Mouse (Mus musculus) testis, adult 2 months (tissue): ENCODE measurements around the gene Arl6ip6. TPM values are rescaled to one million over a fixed set of nuclear protein-coding genes. Genes with fewer than 3 reads are reported as not detected.

Source experiments
- H3K27ac ChIP-seq: fragments of 200-500 bp; 2 replicates; pipeline ENCODE4 v1.5.1; 2012; ENCODE audit warnings: low read depth, low read length; ENCODE audit not compliant: control insufficient read depth, insufficient read depth
- H3K27me3 ChIP-seq: fragments of 200-500 bp; 2 replicates; pipeline ENCODE4 v1.6.1; 2012; ENCODE audit warnings: mild to moderate bottlenecking, low read length, moderate library complexity; ENCODE audit not compliant: control insufficient read depth, insufficient read depth
- H3K36me3 ChIP-seq: fragments of 200-500 bp; 2 replicates; pipeline ENCODE4 v1.6.1; 2012; ENCODE audit warnings: mild to moderate bottlenecking, low read length; ENCODE audit not compliant: control insufficient read depth, insufficient read depth
- H3K4me1 ChIP-seq: fragments of 200-500 bp; 2 replicates; pipeline ENCODE4 v1.6.1; 2012; ENCODE audit warnings: low read length; ENCODE audit not compliant: control insufficient read depth, insufficient read depth
- H3K4me3 ChIP-seq: fragments of 200-500 bp; 2 replicates; pipeline ENCODE4 v1.5.1; 2012; ENCODE audit warnings: low read depth, mild to moderate bottlenecking, low read length, moderate library complexity, mixed read lengths; ENCODE audit not compliant: control insufficient read depth
- CTCF ChIP-seq: fragments of 200-500 bp; IDR thresholded peaks from 2 replicates; pipeline ENCODE4 v1.5.1; 2012; ENCODE audit warnings: low read depth, mild to moderate bottlenecking, inconsistent platforms, low read length, moderate library complexity; ENCODE audit not compliant: control insufficient read depth, insufficient read depth, insufficient replicate concordance
- POLR2A ChIP-seq: fragments of 200-500 bp; IDR thresholded peaks from 2 replicates; pipeline ENCODE4 v1.6.1; 2012; ENCODE audit warnings: low read depth, mild to moderate bottlenecking, inconsistent platforms, low read length, moderate library complexity; ENCODE audit not compliant: control insufficient read depth
- polyA plus RNA-seq: library from polyadenylated mRNA; depleted of rRNA; stranded (reverse); fragments of >200 nt; gene quantifications from 2 replicates; pipeline ENCODE4 v1.2.3, GENCODE M21; 2012

The Arl6ip6 gene
- polyA plus RNA-seq, 1 experiment: 110 TPM

DNA sequence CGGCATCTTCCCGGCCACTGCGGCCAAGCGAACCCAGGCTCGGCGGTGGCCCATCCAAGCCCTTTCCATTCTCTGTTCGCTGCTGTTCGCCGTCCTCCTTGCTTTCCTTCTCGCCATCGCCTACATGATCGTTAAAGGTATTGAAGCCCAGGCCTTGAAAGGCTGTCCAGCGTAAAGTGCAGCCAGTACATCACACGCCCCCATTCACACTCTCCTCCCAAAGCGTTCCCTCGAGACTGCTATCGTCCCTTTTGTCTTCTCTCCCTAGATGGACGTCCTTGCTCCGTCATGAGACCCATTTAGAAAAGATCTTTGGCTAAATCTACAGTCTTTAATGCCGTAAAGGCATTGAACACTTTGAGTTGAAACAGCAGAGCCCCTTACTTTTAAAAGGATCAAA is 860 bp downstream of the Arl6ip6 start:
- peak overlapping the region; percentile 96 for H3K27ac ChIP-seq

DNA sequence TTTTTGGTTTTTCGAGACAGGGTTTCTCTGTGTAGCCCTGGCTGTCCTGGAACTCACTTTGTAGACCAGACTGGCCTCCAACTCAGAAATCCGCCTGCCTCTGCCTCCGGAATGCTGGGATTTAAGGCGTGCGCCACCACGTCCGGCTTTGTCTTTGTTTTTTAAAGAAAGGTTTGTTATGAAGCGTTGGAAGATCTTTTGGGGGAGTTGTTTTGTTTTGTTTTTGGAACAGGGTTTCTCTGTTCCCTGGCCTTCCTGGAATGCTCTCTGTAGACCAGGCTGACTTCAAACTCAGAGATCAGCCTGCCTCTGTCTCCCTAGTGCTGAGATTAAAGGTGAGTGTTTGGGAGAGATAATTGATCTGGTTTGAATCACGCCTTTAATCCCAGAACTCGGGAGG is 4.9 kb downstream of the Arl6ip6 start:
- H3K4me1 ChIP-seq: no peaks in the 10 kb centered on the region; the same call in 1 of the 2 replicates
- H3K4me3 ChIP-seq: no peak overlapping the region
- no peak for TF ChIP-seq POLR2A
- no peak for TF ChIP-seq CTCF
- no peak overlapping the region for H3K27ac ChIP-seq
- peaks cover 3% of the 10 kb centered on the region; the same call in 1 of the 2 replicates for H3K36me3 ChIP-seq
- H3K27me3 ChIP-seq: no peaks in the 10 kb centered on the region

More for the DNA sequence above, 860 bp downstream of the Arl6ip6 start:
- peaks cover 2% of the 10 kb centered on the region; the same call in 1 of the 2 replicates for H3K4me1 ChIP-seq
- H3K27me3 ChIP-seq: no peaks in the 10 kb centered on the region
- H3K4me3 ChIP-seq: peak overlapping the region; percentile 100
- peaks cover 3% of the 10 kb centered on the region; the same call in 1 of the 2 replicates for H3K36me3 ChIP-seq
- TF ChIP-seq CTCF (no peak), POLR2A (no peak; the same call in 1 of the 2 replicates)

DNA sequence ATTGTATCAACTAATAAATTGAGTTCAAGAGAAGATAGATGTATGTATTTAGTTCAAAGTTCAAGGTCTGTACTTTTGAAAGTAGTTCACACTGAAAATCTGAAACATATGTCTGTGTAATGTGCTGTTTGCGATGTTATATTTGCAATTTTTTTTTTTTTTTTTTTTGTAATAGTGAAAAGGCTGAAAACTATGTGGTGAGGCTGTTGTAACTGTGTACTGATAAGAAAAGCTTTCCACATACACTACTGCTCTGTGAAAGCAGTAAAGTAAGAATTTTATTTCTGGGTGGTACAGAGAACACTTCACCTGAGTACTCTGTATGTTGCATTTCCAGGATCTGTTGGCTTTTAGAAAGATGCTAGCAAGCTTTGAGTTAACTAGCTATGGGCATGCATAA is 7.7 kb downstream of the Arl6ip6 start:
- no peaks in the 10 kb centered on the region; the same call in 1 of the 2 replicates for H3K4me1 ChIP-seq
- H3K27ac ChIP-seq: no peak overlapping the region
- peaks cover 3% of the 10 kb centered on the region; the same call in 1 of the 2 replicates for H3K36me3 ChIP-seq
- TF ChIP-seq POLR2A (no peak), CTCF (no peak)
- no peak overlapping the region for H3K4me3 ChIP-seq
- H3K27me3 ChIP-seq: no peaks in the 10 kb centered on the region

DNA sequence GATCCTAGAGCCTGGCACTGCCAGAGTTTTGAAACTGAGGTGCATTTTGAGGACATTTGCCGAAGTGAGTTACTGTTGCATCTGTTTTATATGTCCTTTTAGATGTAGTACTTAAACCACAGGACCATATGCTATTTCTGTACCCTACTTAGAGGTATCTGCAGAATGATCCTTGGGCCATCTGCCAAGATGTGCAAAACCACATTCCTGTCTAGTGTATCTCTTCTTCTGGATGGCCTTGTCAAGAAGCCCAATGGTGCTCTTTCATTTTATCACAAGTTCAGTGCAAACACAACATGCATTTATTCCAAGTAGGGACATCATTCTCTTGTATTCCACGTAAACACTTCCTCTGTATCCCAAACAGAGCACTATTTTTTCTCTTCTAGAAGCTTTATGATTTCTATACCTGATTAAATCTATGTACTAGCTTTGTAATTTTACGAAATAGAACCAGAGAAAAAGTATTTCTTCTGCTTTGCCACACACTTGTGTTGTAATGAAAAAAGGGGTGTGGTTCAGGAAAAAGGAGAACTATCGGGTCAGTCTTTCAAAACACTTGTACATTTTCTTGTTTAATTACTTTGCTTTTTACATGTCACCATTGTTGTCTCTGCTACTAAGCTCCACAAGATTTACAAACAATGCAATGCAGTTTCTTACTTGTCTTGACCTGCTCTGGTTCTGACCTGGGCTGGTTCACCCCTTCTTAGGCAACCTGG is 8.8 kb downstream of the Arl6ip6 start:
- H3K27ac ChIP-seq: no peak overlapping the region
- TF ChIP-seq POLR2A (no peak), CTCF (no peak)
- no peak overlapping the region for H3K4me3 ChIP-seq
- peaks cover 1% of the 10 kb centered on the region; the same call in 1 of the 2 replicates for H3K36me3 ChIP-seq
- H3K4me1 ChIP-seq: no peaks in the 10 kb centered on the region; the same call in 1 of the 2 replicates
- H3K27me3 ChIP-seq: no peaks in the 10 kb centered on the region

DNA sequence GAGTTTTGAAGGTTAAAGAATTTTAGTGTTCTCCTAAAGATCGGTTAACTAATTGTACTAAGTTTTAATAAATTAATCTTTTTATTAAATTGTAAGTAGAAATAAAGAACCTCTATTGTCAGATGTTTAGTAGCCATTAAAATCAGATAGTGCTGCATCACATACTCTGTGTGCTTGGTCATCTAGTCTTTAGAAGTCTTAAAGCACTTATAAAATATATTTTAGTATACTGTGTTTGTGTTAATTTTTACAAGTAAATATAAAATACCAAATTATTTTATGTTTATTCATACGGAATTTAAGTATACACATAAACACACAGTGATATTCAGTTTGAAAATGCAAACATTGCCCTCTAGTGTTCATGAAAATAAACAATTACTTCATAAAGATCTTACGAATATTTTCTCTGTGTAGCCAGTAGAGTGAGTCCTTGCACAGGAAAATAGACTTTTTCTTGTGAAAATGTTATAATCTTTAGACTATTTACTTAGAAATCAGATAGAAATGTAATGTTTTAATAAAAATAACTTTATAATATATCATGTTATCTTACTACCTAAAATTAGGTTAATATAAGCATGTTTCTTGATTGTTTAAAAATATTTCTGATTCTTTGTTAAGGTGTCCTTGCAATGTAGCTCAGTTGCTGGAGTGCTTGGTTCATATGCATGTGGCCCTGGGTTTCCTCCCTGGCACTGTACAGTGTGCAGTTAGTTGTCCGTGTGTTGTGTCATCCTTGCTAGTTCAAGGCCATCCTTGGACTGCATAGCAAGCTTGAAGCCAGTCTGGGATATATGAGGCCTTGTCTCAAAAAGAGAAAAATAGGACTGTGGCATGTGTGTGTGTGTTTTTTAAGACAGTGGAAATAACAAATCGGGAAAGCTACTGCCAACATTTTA is 13.1 kb downstream of the Arl6ip6 start:
- Histone ChIP-seq H3K27ac (no peak overlapping the region), H3K27me3 (no peaks in the 10 kb centered on the region), H3K4me3 (no peak overlapping the region), H3K4me1 (no peaks in the 10 kb centered on the region), H3K36me3 (no peaks in the 10 kb centered on the region)
- TF ChIP-seq POLR2A (no peak), CTCF (no peak)

DNA sequence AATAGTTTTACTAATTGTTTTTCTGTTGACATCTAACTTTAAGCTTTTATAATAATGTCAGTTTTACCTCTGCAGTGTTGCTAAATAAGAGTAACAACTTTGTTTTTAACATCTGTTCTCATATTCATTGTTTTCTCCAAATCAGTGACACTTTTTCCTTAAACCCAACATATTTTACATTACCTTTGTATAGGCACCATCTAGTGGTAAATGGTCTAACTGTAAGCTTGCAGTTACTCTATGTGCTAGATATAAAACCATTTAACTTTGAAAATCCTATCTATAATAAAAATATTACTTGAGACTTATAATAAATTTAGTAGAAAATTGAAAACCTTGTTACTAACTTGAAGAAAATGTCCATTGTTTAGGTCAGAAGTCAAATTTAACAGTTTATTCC is 15.2 kb downstream of the Arl6ip6 start:
- Histone ChIP-seq H3K36me3 (no peaks in the 10 kb centered on the region), H3K4me1 (no peaks in the 10 kb centered on the region), H3K4me3 (no peak overlapping the region), H3K27me3 (no peaks in the 10 kb centered on the region), H3K27ac (no peak overlapping the region)
- no peak for TF ChIP-seq CTCF
- no peak for TF ChIP-seq POLR2A

DNA sequence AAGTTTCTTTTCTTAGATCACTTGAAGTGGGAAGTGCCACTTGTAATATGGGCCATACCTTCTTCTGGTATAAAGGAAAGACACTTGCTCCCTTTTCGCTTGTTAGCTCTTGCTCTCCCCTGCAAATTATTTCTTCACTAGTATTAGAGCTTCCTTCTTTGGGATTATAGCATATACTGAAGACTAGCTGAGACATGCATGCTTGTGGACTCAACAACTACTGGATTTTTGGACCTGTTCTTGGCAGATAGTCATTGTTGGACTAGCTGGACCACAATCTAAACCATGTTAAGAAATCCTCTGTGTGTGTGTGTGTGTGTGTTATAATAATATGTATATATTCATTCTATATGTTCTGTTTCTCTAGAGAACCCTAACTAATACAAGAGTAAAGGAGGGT is 22.0 kb downstream of the Arl6ip6 start:
- TF ChIP-seq CTCF: no peak
- no peak for TF ChIP-seq POLR2A
- no peak overlapping the region for H3K4me3 ChIP-seq
- no peak overlapping the region for H3K27ac ChIP-seq
- H3K27me3 ChIP-seq: no peaks in the 10 kb centered on the region
- H3K4me1 ChIP-seq: no peaks in the 10 kb centered on the region
- no peaks in the 10 kb centered on the region for H3K36me3 ChIP-seq
